Mouse (Mus musculus) T-helper 2 cell (primary cell): Measurements from ENCODE around the gene Retsat.

Experiments used
- in situ Hi-C: fragments of 300-600 bp; cut with MboI, MseI; formaldehyde crosslinking; loops from one replicate; pipeline ENCODE4 v1.15.1; 2025; ENCODE audit warnings: high pct_unique_total_duplicates

The Retsat gene

GRCm38 (mm10) chr6:72597956-72598753, at the start of gene Retsat, which contains the start of gene Elmod3:
TSS of gene Retsat (plus strand) at chr6:72598475.
TSS of gene Elmod3 (minus strand) at chr6:72598413.
- in situ Hi-C loops: no loop called here

- in situ Hi-C loops: no loop called here
Measured at GRCm38 (mm10) chr6:72549041-72549580, 49.2 kb upstream of the Retsat start.

GRCm38 (mm10) chr6:72550025-72550424, 48.2 kb upstream of the Retsat start:
- in situ Hi-C loops: no loop called here

GRCm38 (mm10) chr6:72550503-72551100, 47.7 kb upstream of the Retsat start:
- in situ Hi-C loops: no loop called here

GRCm38 (mm10) chr6:72552171-72553078, 45.9 kb upstream of the Retsat start:
- in situ Hi-C loops: no loop called here

- in situ Hi-C loops: no loop called here
Measured at GRCm38 (mm10) chr6:72553079-72553412, 45.2 kb upstream of the Retsat start.

GRCm38 (mm10) chr6:72560801-72561200, 37.5 kb upstream of the Retsat start:
- in situ Hi-C loops: no loop called here

GRCm38 (mm10) chr6:72562486-72562885, 35.8 kb upstream of the Retsat start:
- in situ Hi-C loops: no loop called here

- in situ Hi-C loops: no loop called here
Measured at GRCm38 (mm10) chr6:72562894-72563293, 35.4 kb upstream of the Retsat start.

GRCm38 (mm10) chr6:72565506-72565905, 32.8 kb upstream of the Retsat start:
- in situ Hi-C loops: loop anchor here (5.0 kb wide), 1 partner anchor 138 kb away; no protein-coding TSS in a partner anchor

- in situ Hi-C loops: loop anchor here (5.0 kb wide), 1 partner anchor 139 kb away; no protein-coding TSS in a partner anchor
Measured at GRCm38 (mm10) chr6:72566044-72566443, 32.2 kb upstream of the Retsat start.

GRCm38 (mm10) chr6:72567508-72567907, 30.8 kb upstream of the Retsat start:
- in situ Hi-C loops: loop anchor here (5.0 kb wide), 1 partner anchor 140 kb away; no protein-coding TSS in a partner anchor

GRCm38 (mm10) chr6:72568736-72569135, 29.5 kb upstream of the Retsat start:
- in situ Hi-C loops: loop anchor here (5.0 kb wide), 1 partner anchor 141 kb away; no protein-coding TSS in a partner anchor

GRCm38 (mm10) chr6:72570644-72571397, 27.5 kb upstream of the Retsat start:
- in situ Hi-C loops: no loop called here

- in situ Hi-C loops: no loop called here
Measured at GRCm38 (mm10) chr6:72571826-72572225, 26.4 kb upstream of the Retsat start.

GRCm38 (mm10) chr6:72576041-72576440, 22.2 kb upstream of the Retsat start:
- in situ Hi-C loops: no loop called here

GRCm38 (mm10) chr6:72581625-72582382, 16.5 kb upstream of the Retsat start:
- in situ Hi-C loops: no loop called here

- in situ Hi-C loops: no loop called here
Measured at GRCm38 (mm10) chr6:72583211-72583839, 14.9 kb upstream of the Retsat start.

- in situ Hi-C loops: no loop called here
Measured at GRCm38 (mm10) chr6:72584154-72584553, 14.1 kb upstream of the Retsat start.

- in situ Hi-C loops: no loop called here
Measured at GRCm38 (mm10) chr6:72586701-72587100, 11.6 kb upstream of the Retsat start.
